Mouse (Mus musculus): Measurements from ENCODE around the gene Vmn1r36.
"Not testable (repeated sequence)": the region's sequence is repeated elsewhere in the genome, so short reads cannot be mapped to it uniquely, and the experiment has no call there.

The Vmn1r36 gene

GRCm38 (mm10) chr6:66719068-66719467, at the start of gene Vmn1r36:
Vmn1r36 (minus strand) TSS chr6:66719168.
- DNase-seq (ENCODE audit: low spot score): not testable (repeated sequence)

DNA sequence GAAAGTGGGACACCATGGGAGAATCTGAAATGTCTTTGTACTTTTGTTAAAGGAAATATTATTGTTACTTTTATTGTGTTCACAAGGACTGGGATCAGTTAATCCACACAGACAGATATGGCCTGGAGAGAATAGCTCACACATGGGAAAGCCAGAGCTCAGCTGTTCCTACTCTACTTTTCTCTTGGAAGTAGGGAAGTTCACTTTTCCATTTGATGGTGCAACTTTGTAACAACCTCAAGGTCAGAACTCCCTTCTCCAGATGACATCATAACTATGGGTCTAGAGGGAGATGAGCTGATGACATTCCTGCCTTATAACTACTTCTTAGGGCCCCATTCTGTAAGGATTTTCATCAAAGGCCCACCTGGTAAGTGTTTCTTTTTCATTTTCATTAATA, 10.1 kb upstream of the Vmn1r36 start, which contains the start of gene Vmn1r37:
Gene Vmn1r37, plus strand, starts transcription at position 301 of the 400 bp plus-strand sequence.
- DNase-seq (ENCODE audit: low spot score): not testable (repeated sequence)

- DNase-seq (ENCODE audit: low spot score): no peak
Measured at GRCm38 (mm10) chr6:66713854-66714253, 5.1 kb downstream of the Vmn1r36 start.

GRCm38 (mm10) chr6:66708901-66709300, 10.1 kb downstream of the Vmn1r36 start:
- no peak for DNase-seq (ENCODE audit: low spot score)

- no peak for DNase-seq (ENCODE audit: low spot score)
Measured at GRCm38 (mm10) chr6:66685806-66686205, 33.2 kb downstream of the Vmn1r36 start, which contains the start of gene Vmn1r35. Vmn1r35 (minus strand) TSS chr6:66685906.

Data from layer of hippocampus, adult 11-12 months (tissue).